Mouse (Mus musculus): ENCODE results near the gene Itm2b. TPM values are rescaled to one million over a fixed set of nuclear protein-coding genes. Genes with fewer than 3 reads are reported as not detected.

The Itm2b gene
- polyA plus RNA-seq, 1 experiment from 2014 or later: 1,174 TPM

GRCm38 (mm10) chr14:73336316-73337080, 48.6 kb downstream of the Itm2b start:
- Histone ChIP-seq H3K4me3 (replicated peaks) (no peak overlapping the region), H3K4me1 (no peaks in the 10 kb centered on the region), H3K4me2 (replicated peaks) (no peak overlapping the region), H3K27me3 (no peaks in the 10 kb centered on the region), H3K9me3 (replicated peaks) (no peaks in the 10 kb centered on the region), H3K36me3 (no peaks in the 10 kb centered on the region), H3K27ac (replicated peaks) (no peak overlapping the region), H3K9ac (no peak overlapping the region)
- no peak for ATAC-seq (ENCODE audit: insufficient number of reproducible peaks, low FRiP score, low TSS enrichment, low read depth)
- 56% methylated on average over 6 of the region's 6 CpGs for WGBS

DNA sequence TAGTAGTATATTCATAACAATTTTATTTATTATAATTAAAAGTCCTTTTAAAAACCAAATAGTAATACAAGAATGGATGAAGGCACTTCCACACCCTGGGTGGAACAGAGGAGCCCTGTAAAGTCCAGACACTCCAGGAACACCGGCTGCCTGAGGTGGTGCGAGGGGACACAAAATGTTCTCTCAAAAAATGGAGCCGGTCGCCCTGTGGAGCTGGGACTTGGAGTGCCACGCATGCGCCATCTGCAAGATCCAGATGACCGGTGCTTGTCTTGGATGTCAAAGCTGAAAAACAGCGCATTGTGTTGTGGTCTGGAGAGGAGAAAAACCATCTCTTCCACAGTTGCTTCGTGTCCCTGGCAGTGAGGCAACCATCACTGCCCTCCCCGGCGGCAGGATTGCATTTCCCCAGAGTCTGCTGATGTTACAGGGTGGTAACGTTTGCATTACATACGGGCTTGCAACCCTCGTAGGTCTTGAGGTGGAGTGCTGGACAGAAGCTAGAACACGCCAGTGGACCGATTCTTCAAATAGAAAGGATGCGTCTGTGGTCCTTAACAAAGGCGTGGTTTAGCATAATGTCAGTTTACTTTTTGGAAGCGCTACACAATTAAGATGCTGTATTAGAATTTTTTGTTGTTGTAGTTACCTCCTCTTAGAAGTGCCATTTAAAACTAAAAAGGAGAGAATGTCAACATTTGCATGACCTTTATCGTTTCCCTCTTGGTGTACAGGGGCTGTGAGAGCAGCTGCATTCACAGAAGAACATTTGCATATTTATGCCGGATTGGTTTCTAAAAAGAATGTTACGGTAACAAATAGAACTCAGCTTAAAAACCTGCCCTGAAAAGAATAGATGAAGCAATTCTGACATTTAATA, 49.9 kb downstream of the Itm2b start:
- Histone ChIP-seq H3K27me3 (no peaks in the 10 kb centered on the region), H3K9me3 (replicated peaks) (no peaks in the 10 kb centered on the region), H3K4me3 (replicated peaks) (no peak overlapping the region), H3K27ac (replicated peaks) (no peak overlapping the region), H3K4me2 (replicated peaks) (no peak overlapping the region), H3K9ac (no peak overlapping the region), H3K36me3 (no peaks in the 10 kb centered on the region), H3K4me1 (no peaks in the 10 kb centered on the region)
- ATAC-seq (ENCODE audit: insufficient number of reproducible peaks, low FRiP score, low TSS enrichment, low read depth): no peak
- 75% methylated on average over 22 of the region's 22 CpGs for WGBS

DNA sequence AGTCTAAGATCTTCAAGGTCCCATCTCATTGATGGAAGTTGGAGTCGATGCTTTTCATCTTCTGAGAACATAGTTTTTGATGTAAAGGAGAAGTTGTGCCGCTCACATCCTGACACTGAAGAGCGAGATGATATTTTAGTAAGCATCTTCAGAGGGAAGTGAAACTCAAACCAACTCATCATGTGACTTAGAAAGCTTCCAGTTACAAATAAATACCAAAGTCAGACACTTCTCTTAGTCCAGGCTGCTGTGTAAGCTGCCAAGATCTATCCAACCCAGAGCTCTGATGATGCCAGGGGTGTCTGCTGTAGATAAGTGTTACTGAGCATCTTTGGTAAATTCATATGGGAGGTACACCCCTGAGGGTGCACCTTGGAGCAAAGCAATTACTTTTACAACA, 51.2 kb downstream of the Itm2b start:
- no peak for ATAC-seq (ENCODE audit: insufficient number of reproducible peaks, low FRiP score, low TSS enrichment, low read depth)
- 83% methylated on average over 3 of the region's 3 CpGs for WGBS
- Histone ChIP-seq H3K4me3 (replicated peaks) (no peak overlapping the region), H3K4me1 (no peaks in the 10 kb centered on the region), H3K27ac (replicated peaks) (no peak overlapping the region), H3K27me3 (no peaks in the 10 kb centered on the region), H3K9me3 (replicated peaks) (no peaks in the 10 kb centered on the region), H3K9ac (no peak overlapping the region), H3K4me2 (replicated peaks) (no peak overlapping the region), H3K36me3 (no peaks in the 10 kb centered on the region)

DNA sequence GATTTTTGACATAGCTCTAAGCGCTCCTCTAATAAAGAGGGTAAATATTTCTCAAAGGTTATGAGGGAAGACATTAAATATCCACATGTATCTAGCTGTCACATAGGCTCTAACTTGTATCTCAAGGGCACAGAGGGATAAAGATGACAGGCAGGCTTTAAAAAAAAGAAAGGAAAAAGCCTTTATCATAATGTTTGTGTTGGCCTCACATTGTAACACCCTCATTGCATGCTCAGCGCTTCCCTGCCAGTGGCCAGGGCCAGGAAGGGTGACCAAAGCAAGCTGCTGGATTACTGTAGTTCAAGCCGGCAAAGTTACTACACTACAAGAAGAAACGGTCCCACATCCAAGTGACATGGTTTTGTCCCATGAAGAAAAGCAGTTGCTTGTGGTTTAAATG, 53.7 kb downstream of the Itm2b start:
- Histone ChIP-seq H3K4me1 (peaks cover 10% of the 10 kb centered on the region; the same call in 1 of the 2 replicates), H3K27me3 (no peaks in the 10 kb centered on the region), H3K36me3 (no peaks in the 10 kb centered on the region), H3K4me3 (replicated peaks) (no peak overlapping the region), H3K27ac (replicated peaks) (no peak overlapping the region), H3K9me3 (replicated peaks) (no peaks in the 10 kb centered on the region), H3K4me2 (replicated peaks) (no peak overlapping the region), H3K9ac (no peak overlapping the region)
- 85% methylated on average over 4 of the region's 4 CpGs for WGBS
- ATAC-seq (ENCODE audit: insufficient number of reproducible peaks, low FRiP score, low TSS enrichment, low read depth): no peak

DNA sequence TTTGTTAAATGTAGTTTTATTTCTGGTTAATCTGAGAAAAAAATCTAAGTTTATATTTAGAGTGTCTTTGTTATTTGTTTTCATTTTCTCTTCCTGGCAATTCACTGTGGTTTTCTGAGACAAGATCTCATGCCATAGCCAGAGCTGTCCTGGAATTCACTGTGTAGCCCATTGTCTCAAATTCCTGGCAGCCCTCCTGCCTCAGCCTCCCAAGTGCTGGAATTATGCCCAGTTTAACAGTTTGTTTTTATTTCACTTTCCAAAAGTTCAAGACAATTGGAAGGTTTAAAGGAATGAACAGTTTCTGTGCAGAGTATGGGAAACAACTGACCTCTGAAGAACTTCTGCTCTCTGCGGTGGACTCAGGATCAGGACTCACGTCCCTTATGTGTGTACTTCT, 55.2 kb downstream of the Itm2b start:
- no peaks in the 10 kb centered on the region for H3K9me3 ChIP-seq (replicated peaks)
- no peak overlapping the region for H3K4me3 ChIP-seq (replicated peaks)
- 91% methylated on average over 2 of the region's 2 CpGs for WGBS
- H3K4me1 ChIP-seq: peaks cover 13% of the 10 kb centered on the region; the same call in 1 of the 2 replicates
- no peak overlapping the region for H3K4me2 ChIP-seq (replicated peaks)
- H3K9ac ChIP-seq: no peak overlapping the region
- ATAC-seq (ENCODE audit: insufficient number of reproducible peaks, low FRiP score, low TSS enrichment, low read depth): no peak
- no peaks in the 10 kb centered on the region for H3K27me3 ChIP-seq
- H3K27ac ChIP-seq (replicated peaks): no peak overlapping the region
- no peaks in the 10 kb centered on the region for H3K36me3 ChIP-seq

GRCm38 (mm10) chr14:73326511-73326910, 58.6 kb downstream of the Itm2b start:
- H3K4me1 ChIP-seq: peaks cover 20% of the 10 kb centered on the region; the same call in 1 of the 2 replicates
- 5% methylated on average over 8 of the region's 8 CpGs for WGBS
- peak overlapping the region; percentile 89 for H3K27ac ChIP-seq (replicated peaks)
- peak overlapping the region; percentile 89 for H3K4me3 ChIP-seq (replicated peaks)
- no peaks in the 10 kb centered on the region for H3K36me3 ChIP-seq
- peak overlapping the region; percentile 82 for H3K4me2 ChIP-seq (replicated peaks)
- H3K27me3 ChIP-seq: no peaks in the 10 kb centered on the region
- H3K9ac ChIP-seq: peak overlapping the region; percentile 66
- no peak for ATAC-seq (ENCODE audit: insufficient number of reproducible peaks, low FRiP score, low TSS enrichment, low read depth)
- H3K9me3 ChIP-seq (replicated peaks): no peaks in the 10 kb centered on the region

GRCm38 (mm10) chr14:73325456-73326381, 59.4 kb downstream of the Itm2b start, which contains the start of gene Rb1:
TSS of gene Rb1 (minus strand) at chr14:73325822.
- H3K4me1 ChIP-seq: peaks cover 20% of the 10 kb centered on the region; the same call in 1 of the 2 replicates
- peak; percentile 89 for ATAC-seq (ENCODE audit: insufficient number of reproducible peaks, low FRiP score, low TSS enrichment, low read depth)
- WGBS: under 1% methylated on average over 128 of the region's 135 CpGs

DNA sequence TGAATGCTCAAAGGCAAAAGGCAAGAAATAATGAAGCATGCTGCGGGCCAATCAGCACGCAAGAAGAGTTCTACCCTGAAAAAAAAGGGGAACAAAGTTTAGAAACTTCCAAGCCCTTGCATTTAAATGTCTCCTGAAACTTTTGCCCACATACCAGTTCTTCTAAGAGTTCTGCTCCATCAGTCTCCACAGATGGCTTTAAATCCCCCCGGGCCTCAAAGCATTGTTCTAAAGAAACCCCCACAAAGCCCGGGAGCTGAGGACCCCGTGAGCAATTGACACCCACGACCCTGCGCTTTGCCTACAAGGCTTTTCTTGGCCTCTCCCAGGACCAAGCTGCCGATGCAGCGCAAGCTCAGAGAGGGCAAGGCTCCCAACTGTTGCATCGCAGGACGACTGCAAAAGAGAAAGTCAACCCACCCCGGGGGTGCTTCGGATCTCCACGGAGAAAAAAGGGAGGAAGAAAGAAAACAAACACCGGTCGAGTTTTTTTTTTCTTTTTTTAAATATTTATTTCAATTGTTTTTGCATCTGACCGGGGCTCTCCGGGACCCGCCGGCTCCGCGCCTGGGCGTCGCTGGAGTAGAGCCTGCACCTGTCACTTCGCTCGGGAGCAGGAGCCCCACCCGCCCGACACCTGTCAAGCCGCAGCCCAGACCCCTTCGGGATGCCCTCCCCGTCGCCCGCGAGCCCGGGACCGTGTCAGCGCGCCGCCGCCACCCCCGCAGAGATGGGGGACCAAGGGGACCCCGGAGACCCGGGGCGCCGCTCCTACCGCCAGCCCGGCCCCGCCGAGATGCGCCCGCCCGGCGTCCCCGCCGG, 60.2 kb downstream of the Itm2b start:
- Histone ChIP-seq H3K4me3 (replicated peaks) (peak overlapping the region; percentile 89), H3K9ac (peak overlapping the region; percentile 66), H3K4me2 (replicated peaks) (peak overlapping the region; percentile 82), H3K9me3 (replicated peaks) (no peaks in the 10 kb centered on the region), H3K36me3 (no peaks in the 10 kb centered on the region), H3K4me1 (peaks cover 20% of the 10 kb centered on the region; the same call in 1 of the 2 replicates), H3K27ac (replicated peaks) (peak overlapping the region; percentile 89), H3K27me3 (no peaks in the 10 kb centered on the region)
- peak; percentile 36 for ATAC-seq (ENCODE audit: insufficient number of reproducible peaks, low FRiP score, low TSS enrichment, low read depth)
- under 1% methylated on average over 54 of the region's 55 CpGs for WGBS

More at GRCm38 (mm10) chr14:73325456-73326381, 59.4 kb downstream of the Itm2b start, which contains the start of gene Rb1:
- Histone ChIP-seq H3K4me2 (replicated peaks) (peak within 1 kb of the TSS; percentile 82), H3K27me3 (no peaks in the 10 kb centered on the region), H3K4me3 (replicated peaks) (peak within 1 kb of the TSS; percentile 89), H3K36me3 (no peaks in the 10 kb centered on the region), H3K27ac (replicated peaks) (peak within 1 kb of the TSS; percentile 89), H3K9me3 (replicated peaks) (no peaks in the 10 kb centered on the region), H3K9ac (peak within 1 kb of the TSS; percentile 66)

DNA sequence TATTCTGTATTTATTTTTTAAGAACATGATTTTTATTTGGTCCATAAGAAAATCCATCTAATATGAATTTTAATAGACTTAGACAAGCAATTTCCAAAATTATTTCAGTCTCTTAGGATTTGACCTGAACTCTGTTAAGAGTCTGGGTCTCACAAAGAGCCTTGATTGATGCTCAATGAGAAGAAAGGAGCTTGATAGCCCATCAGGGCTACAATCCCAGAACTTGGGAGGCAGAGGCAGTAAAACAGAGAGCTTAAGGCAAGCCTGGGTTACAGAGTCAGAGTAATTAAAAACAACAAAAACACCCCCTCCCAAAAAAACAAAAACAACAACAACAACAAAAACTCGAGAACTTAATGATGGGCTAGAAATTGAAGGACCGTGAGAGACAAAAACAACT, 61.1 kb downstream of the Itm2b start:
- no peak overlapping the region for H3K9ac ChIP-seq
- no peaks in the 10 kb centered on the region for H3K9me3 ChIP-seq (replicated peaks)
- peaks cover 20% of the 10 kb centered on the region; the same call in 1 of the 2 replicates for H3K4me1 ChIP-seq
- no peak overlapping the region; the same call in 1 of the 2 replicates for H3K4me3 ChIP-seq (replicated peaks)
- no peaks in the 10 kb centered on the region for H3K27me3 ChIP-seq
- peak overlapping the region; percentile 82; the same call in 1 of the 2 replicates for H3K4me2 ChIP-seq (replicated peaks)
- ATAC-seq (ENCODE audit: insufficient number of reproducible peaks, low FRiP score, low TSS enrichment, low read depth): no peak
- H3K27ac ChIP-seq (replicated peaks): no peak overlapping the region
- no peaks in the 10 kb centered on the region for H3K36me3 ChIP-seq
- 31% methylated on average over 2 of the region's 2 CpGs for WGBS

- peaks cover 17% of the 10 kb centered on the region; the same call in 1 of the 2 replicates for H3K4me1 ChIP-seq
- no peak overlapping the region for H3K27ac ChIP-seq (replicated peaks)
- H3K9me3 ChIP-seq (replicated peaks): no peaks in the 10 kb centered on the region
- H3K4me2 ChIP-seq (replicated peaks): no peak overlapping the region
- ATAC-seq (ENCODE audit: insufficient number of reproducible peaks, low FRiP score, low TSS enrichment, low read depth): no peak
- H3K27me3 ChIP-seq: no peaks in the 10 kb centered on the region
- 86% methylated on average over 3 of the region's 3 CpGs for WGBS
- H3K36me3 ChIP-seq: no peaks in the 10 kb centered on the region
- H3K9ac ChIP-seq: no peak overlapping the region
- no peak overlapping the region for H3K4me3 ChIP-seq (replicated peaks)
These were observed 62.9 kb downstream of the Itm2b start for GRCm38 (mm10) chr14:73322142-73322541.
